Mouse (Mus musculus): ENCODE data around the gene Mybbp1a. TPM values are rescaled to one million over a fixed set of nuclear protein-coding genes. Genes with fewer than 3 reads are reported as not detected.

Mybbp1a gene
- polyA plus RNA-seq, 1 experiment = 48.1 TPM

GRCm38 (mm10) chr11:72470004-72470403, 28.8 kb downstream of the Mybbp1a start:
- Histone ChIP-seq H3K4me1 (ENCODE audit: control insufficient read depth, insufficient read depth, low read length) (peaks cover 12% of the 10 kb centered on the region), H3K27ac (ENCODE audit: insufficient read depth, low read length) (peak overlapping the region; percentile 22; the same call in 1 of the 2 replicates), H3K4me3 (ENCODE audit: insufficient read depth, low read length) (no peak overlapping the region)
- TF ChIP-seq CTCF (IDR thresholded peaks at IDR 0.05; ENCODE audit: extremely low read depth, insufficient read depth, low read length) = no peak
- no peak for TF ChIP-seq POLR2A (IDR thresholded peaks at IDR 0.05; ENCODE audit: extremely low read depth, insufficient read depth, low read length)

- Histone ChIP-seq H3K4me1 (ENCODE audit: control insufficient read depth, insufficient read depth, low read length) (peaks cover 12% of the 10 kb centered on the region), H3K4me3 (ENCODE audit: insufficient read depth, low read length) (no peak overlapping the region), H3K27ac (ENCODE audit: insufficient read depth, low read length) (no peak overlapping the region)
- TF ChIP-seq POLR2A (IDR thresholded peaks at IDR 0.05; ENCODE audit: extremely low read depth, insufficient read depth, low read length) (no peak), CTCF (IDR thresholded peaks at IDR 0.05; ENCODE audit: extremely low read depth, insufficient read depth, low read length) (no peak)
These were observed 30.2 kb downstream of the Mybbp1a start for GRCm38 (mm10) chr11:72471381-72471780.

GRCm38 (mm10) chr11:72473540-72473939, 32.4 kb downstream of the Mybbp1a start:
- peaks cover 6% of the 10 kb centered on the region for H3K4me1 ChIP-seq (ENCODE audit: control insufficient read depth, insufficient read depth, low read length)
- TF ChIP-seq POLR2A (IDR thresholded peaks at IDR 0.05; ENCODE audit: extremely low read depth, insufficient read depth, low read length) (no peak), CTCF (IDR thresholded peaks at IDR 0.05; ENCODE audit: extremely low read depth, insufficient read depth, low read length) (no peak)
- H3K27ac ChIP-seq (ENCODE audit: insufficient read depth, low read length) = no peak overlapping the region
- no peak overlapping the region for H3K4me3 ChIP-seq (ENCODE audit: insufficient read depth, low read length)

GRCm38 (mm10) chr11:72474926-72475325, 33.8 kb downstream of the Mybbp1a start:
- TF ChIP-seq POLR2A (IDR thresholded peaks at IDR 0.05; ENCODE audit: extremely low read depth, insufficient read depth, low read length) (no peak), CTCF (IDR thresholded peaks at IDR 0.05; ENCODE audit: extremely low read depth, insufficient read depth, low read length) (no peak)
- no peak overlapping the region for H3K4me3 ChIP-seq (ENCODE audit: insufficient read depth, low read length)
- H3K27ac ChIP-seq (ENCODE audit: insufficient read depth, low read length) = no peak overlapping the region
- H3K4me1 ChIP-seq (ENCODE audit: control insufficient read depth, insufficient read depth, low read length) = peaks cover 4% of the 10 kb centered on the region

GRCm38 (mm10) chr11:72475408-72475807, 34.3 kb downstream of the Mybbp1a start:
- H3K27ac ChIP-seq (ENCODE audit: insufficient read depth, low read length) = no peak overlapping the region
- H3K4me1 ChIP-seq (ENCODE audit: control insufficient read depth, insufficient read depth, low read length) = peaks cover 1% of the 10 kb centered on the region; the same call in 1 of the 2 replicates
- TF ChIP-seq POLR2A (IDR thresholded peaks at IDR 0.05; ENCODE audit: extremely low read depth, insufficient read depth, low read length) (no peak), CTCF (IDR thresholded peaks at IDR 0.05; ENCODE audit: extremely low read depth, insufficient read depth, low read length) (no peak)
- no peak overlapping the region for H3K4me3 ChIP-seq (ENCODE audit: insufficient read depth, low read length)

GRCm38 (mm10) chr11:72476074-72476625, 35.0 kb downstream of the Mybbp1a start:
- Histone ChIP-seq H3K4me3 (ENCODE audit: insufficient read depth, low read length) (no peak overlapping the region), H3K4me1 (ENCODE audit: control insufficient read depth, insufficient read depth, low read length) (no peaks in the 10 kb centered on the region), H3K27ac (ENCODE audit: insufficient read depth, low read length) (no peak overlapping the region)
- no peak for TF ChIP-seq POLR2A (IDR thresholded peaks at IDR 0.05; ENCODE audit: extremely low read depth, insufficient read depth, low read length)
- TF ChIP-seq CTCF (IDR thresholded peaks at IDR 0.05; ENCODE audit: extremely low read depth, insufficient read depth, low read length) = no peak

- Histone ChIP-seq H3K4me3 (ENCODE audit: insufficient read depth, low read length) (no peak overlapping the region), H3K27ac (ENCODE audit: insufficient read depth, low read length) (no peak overlapping the region), H3K4me1 (ENCODE audit: control insufficient read depth, insufficient read depth, low read length) (no peaks in the 10 kb centered on the region)
- TF ChIP-seq POLR2A (IDR thresholded peaks at IDR 0.05; ENCODE audit: extremely low read depth, insufficient read depth, low read length) (no peak), CTCF (IDR thresholded peaks at IDR 0.05; ENCODE audit: extremely low read depth, insufficient read depth, low read length) (no peak)
These were observed 36.0 kb downstream of the Mybbp1a start for GRCm38 (mm10) chr11:72477182-72477581.

- TF ChIP-seq POLR2A (IDR thresholded peaks at IDR 0.05; ENCODE audit: extremely low read depth, insufficient read depth, low read length) (no peak), CTCF (IDR thresholded peaks at IDR 0.05; ENCODE audit: extremely low read depth, insufficient read depth, low read length) (no peak)
- no peaks in the 10 kb centered on the region for H3K4me1 ChIP-seq (ENCODE audit: control insufficient read depth, insufficient read depth, low read length)
- no peak overlapping the region for H3K27ac ChIP-seq (ENCODE audit: insufficient read depth, low read length)
- no peak overlapping the region for H3K4me3 ChIP-seq (ENCODE audit: insufficient read depth, low read length)
These were observed 36.5 kb downstream of the Mybbp1a start for GRCm38 (mm10) chr11:72477653-72478052.

GRCm38 (mm10) chr11:72478228-72478627, 37.1 kb downstream of the Mybbp1a start:
- Histone ChIP-seq H3K4me1 (ENCODE audit: control insufficient read depth, insufficient read depth, low read length) (no peaks in the 10 kb centered on the region), H3K4me3 (ENCODE audit: insufficient read depth, low read length) (no peak overlapping the region), H3K27ac (ENCODE audit: insufficient read depth, low read length) (no peak overlapping the region)
- TF ChIP-seq CTCF (IDR thresholded peaks at IDR 0.05; ENCODE audit: extremely low read depth, insufficient read depth, low read length) (no peak), POLR2A (IDR thresholded peaks at IDR 0.05; ENCODE audit: extremely low read depth, insufficient read depth, low read length) (no peak)

GRCm38 (mm10) chr11:72479499-72479898, 38.3 kb downstream of the Mybbp1a start:
- Histone ChIP-seq H3K4me3 (ENCODE audit: insufficient read depth, low read length) (no peak overlapping the region), H3K4me1 (ENCODE audit: control insufficient read depth, insufficient read depth, low read length) (no peaks in the 10 kb centered on the region), H3K27ac (ENCODE audit: insufficient read depth, low read length) (no peak overlapping the region)
- TF ChIP-seq POLR2A (IDR thresholded peaks at IDR 0.05; ENCODE audit: extremely low read depth, insufficient read depth, low read length) (no peak), CTCF (IDR thresholded peaks at IDR 0.05; ENCODE audit: extremely low read depth, insufficient read depth, low read length) (no peak)
